Mouse (Mus musculus) spleen, postnatal 0 days (tissue): ENCODE measurements around the gene Nat9. TPM values are rescaled to one million over a fixed set of nuclear protein-coding genes. Genes with fewer than 3 reads are reported as not detected.

Source experiments
- polyA plus RNA-seq: library from polyadenylated mRNA; unstranded; fragments of >200 nt; fragmentation: Nextera tagmentation; extraction: Ambion mirVana; gene quantifications from 2 replicates; pipeline ENCODE4 v1.2.1, GENCODE M21; 2015

The Nat9 gene
- 14.3 and 14.4 TPM in 2 replicates for polyA plus RNA-seq

DNA sequence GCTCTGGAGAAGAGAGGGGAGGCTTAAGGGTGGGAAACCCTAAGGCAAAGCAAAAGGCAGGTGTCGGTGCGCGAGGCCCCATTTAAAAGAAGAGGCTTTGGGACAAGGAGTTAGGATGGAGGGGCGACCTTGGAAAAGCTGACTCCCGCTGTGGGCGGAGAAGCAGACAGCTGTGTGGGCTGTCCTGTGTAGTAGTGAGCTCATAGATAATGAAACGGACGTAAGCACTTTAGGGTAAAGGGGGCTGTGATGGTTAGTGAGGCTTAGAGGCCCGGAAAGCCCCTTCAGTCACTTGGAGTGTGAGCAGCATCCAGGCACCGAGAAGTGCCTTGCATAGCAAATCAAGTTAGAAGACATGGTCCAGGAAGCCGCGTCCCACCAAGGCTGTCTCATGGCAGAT, at the start of gene Nat9:
Gene Nat9, minus strand, starts transcription at position 167 of the 400 bp plus-strand sequence.

GRCm38 (mm10) chr11:115187224-115187639, 427 bp downstream of the Nat9 start, which contains the start of gene Tmem104:
TSS of gene Tmem104 (plus strand) at chr11:115187487.

DNA sequence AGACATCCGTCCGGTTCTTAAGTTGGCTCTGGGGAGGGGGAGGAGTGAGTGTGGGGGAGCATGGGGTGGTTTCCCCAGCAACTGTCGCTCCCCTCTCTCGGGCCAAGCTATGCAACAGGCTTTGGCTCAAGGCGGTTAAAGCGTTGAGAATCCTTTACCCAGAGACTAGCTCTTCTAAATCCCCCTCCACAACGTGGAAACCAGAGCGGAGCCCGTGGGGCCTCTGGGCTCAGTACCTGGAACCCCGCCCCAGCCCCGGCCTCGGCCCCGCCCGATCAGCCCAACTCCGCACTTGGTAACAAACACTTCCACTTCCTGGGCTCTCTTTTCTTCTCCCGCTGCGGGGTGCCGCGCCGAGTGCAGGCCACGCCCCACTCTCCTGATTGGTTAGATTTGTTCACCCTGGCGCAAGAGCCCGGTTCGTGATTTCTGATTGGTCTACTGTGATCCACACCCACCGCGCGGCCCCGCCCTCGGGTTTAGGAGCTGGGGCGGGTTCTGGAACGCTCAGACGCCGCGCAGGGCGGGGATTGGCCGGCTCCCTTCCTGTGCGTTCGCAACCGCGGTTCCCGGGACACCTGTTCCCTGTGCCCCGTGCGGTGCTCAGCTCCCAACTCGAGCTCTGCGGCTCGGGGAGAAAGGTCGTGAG, 24.7 kb downstream of the Nat9 start, which contains the start of gene Slc9a3r1:
Gene Slc9a3r1, plus strand, starts transcription at position 510 of the 649 bp plus-strand sequence.

GRCm38 (mm10) chr11:115133800-115134199, 53.9 kb downstream of the Nat9 start, which contains the start of gene Cd300lf:
TSS of gene Cd300lf (minus strand) at chr11:115133992.

Other genes with a start within 250 kb of the Nat9 start
- 0.41 and 0.44 TPM in 2 replicates for gene Cd300c, start 218.7 kb downstream of the Nat9 start, polyA plus RNA-seq
- 4.6 and 5.1 TPM in 2 replicates for gene Cd300ld, start 197.9 kb downstream of the Nat9 start, polyA plus RNA-seq
- 10.9 and 15.5 TPM in 2 replicates for gene Cd300c2, start 186.0 kb downstream of the Nat9 start, polyA plus RNA-seq
- not detected in 2 replicates for gene Cd300ld2, start 171.7 kb downstream of the Nat9 start, polyA plus RNA-seq
- not detected in 2 replicates for gene Cd300ld4, start 160.8 kb downstream of the Nat9 start, polyA plus RNA-seq
- not detected in 2 replicates for gene Cd300ld5, start 150.1 kb downstream of the Nat9 start, polyA plus RNA-seq
- 0.18 TPM in 1 of 2 replicates, not detected in the other for gene Cd300ld3, start 139.4 kb downstream of the Nat9 start, polyA plus RNA-seq
- 0.35 and 0.90 TPM in 2 replicates for gene Cd300e, start 125.7 kb downstream of the Nat9 start, polyA plus RNA-seq
- gene Rab37, start 96.4 kb downstream of the Nat9 start, polyA plus RNA-seq, result 5.7 and 7.7 TPM in 2 replicates
- 41.0 and 47.9 TPM in 2 replicates for gene Cd300lf, start 53.9 kb downstream of the Nat9 start, polyA plus RNA-seq
- 35.2 and 49.0 TPM in 2 replicates for gene Slc9a3r1, start 24.5 kb downstream of the Nat9 start, polyA plus RNA-seq
- gene Tmem104, start 372 bp downstream of the Nat9 start, polyA plus RNA-seq, result 4.7 and 7.3 TPM in 2 replicates
- 0.07 and 0.08 TPM in 2 replicates for gene Grin2c, start 79.4 kb upstream of the Nat9 start, polyA plus RNA-seq
- gene Fdxr, start 89.2 kb upstream of the Nat9 start, polyA plus RNA-seq, result 9.7 and 10.0 TPM in 2 replicates
- 0.24 and 0.33 TPM in 2 replicates for gene Fads6, start 109.8 kb upstream of the Nat9 start, polyA plus RNA-seq
- not detected in 2 replicates for gene Otop2, start 119.3 kb upstream of the Nat9 start, polyA plus RNA-seq
- 0.65 and 0.70 TPM in 2 replicates for gene Ush1g, start 134.2 kb upstream of the Nat9 start, polyA plus RNA-seq
- gene Otop3, start 146.9 kb upstream of the Nat9 start, polyA plus RNA-seq, result not detected in 2 replicates
- gene Hid1, start 179.9 kb upstream of the Nat9 start, polyA plus RNA-seq, result 1.3 and 2.2 TPM in 2 replicates
- gene Cdr2l, start 194.1 kb upstream of the Nat9 start, polyA plus RNA-seq, result 2.9 and 4.3 TPM in 2 replicates
- 80.9 and 91.3 TPM in 2 replicates for gene Mrpl58, start 215.9 kb upstream of the Nat9 start, polyA plus RNA-seq
- 692 and 747 TPM in 2 replicates for gene Atp5h, start 232.1 kb upstream of the Nat9 start, polyA plus RNA-seq
- 9.5 and 13.2 TPM in 2 replicates for gene Kctd2, start 232.3 kb upstream of the Nat9 start, polyA plus RNA-seq